Mouse (Mus musculus) heart, embryonic 12.5 days (tissue): ENCODE measurements at regions not wholly inside any gene's neighbourhood (a gene's known extent, or its start where the extent isn't known, plus 50 kb on each side); places are given as distances from the start of the nearest gene placed in this dataset.

Source experiments
- ATAC-seq: fragments of 200-750 bp; cut with Nextera tagmentation; 2 replicates; pipeline ENCODE4 v1.8.0; 2017; ENCODE audit warnings: moderate TSS enrichment, moderate library complexity; ENCODE audit not compliant: insufficient number of reproducible peaks, low FRiP score
- H3K27ac ChIP-seq: fragments of 300-500 bp; sonication (generic); 2 replicates; pipeline ENCODE4 v1.5.1; 2016; ENCODE audit warnings: mild to moderate bottlenecking, moderate library complexity; ENCODE audit not compliant: poor library complexity, severe bottlenecking
- H3K27me3 ChIP-seq: fragments of 300-500 bp; sonication (generic); replicated peaks from 2 replicates; pipeline ENCODE4 v1.6.1; 2016; ENCODE audit warnings: mild to moderate bottlenecking, moderate library complexity
- H3K36me3 ChIP-seq: fragments of 300-500 bp; sonication (generic); 2 replicates; pipeline ENCODE4 v1.6.1; 2016; ENCODE audit warnings: mild to moderate bottlenecking, moderate library complexity
- H3K4me1 ChIP-seq: fragments of 300-500 bp; sonication (generic); replicated peaks from 2 replicates; pipeline ENCODE4 v1.6.1; 2016; ENCODE audit warnings: mild to moderate bottlenecking
- H3K4me2 ChIP-seq: fragments of 300-500 bp; sonication (generic); 2 replicates; pipeline ENCODE4 v1.6.1; 2016; ENCODE audit warnings: mild to moderate bottlenecking, moderate library complexity
- H3K4me3 ChIP-seq: fragments of 300-500 bp; sonication (generic); 2 replicates; pipeline ENCODE4 v1.5.1; 2016; ENCODE audit warnings: mild to moderate bottlenecking
- H3K9ac ChIP-seq: fragments of 300-500 bp; sonication (generic); 2 replicates; pipeline ENCODE4 v1.6.1; 2016; ENCODE audit warnings: mild to moderate bottlenecking, moderate library complexity
- H3K9me3 ChIP-seq: fragments of 300-500 bp; sonication (generic); replicated peaks from 2 replicates; pipeline ENCODE4 v1.6.1; 2016; ENCODE audit warnings: mild to moderate bottlenecking, moderate library complexity
- WGBS: fragments of 180-500 bp; shearing (Covaris S2); methylation state at CpG from one replicate; pipeline ENCODE4 v1.1.7; 2016; 5-methylcytosine and 5-hydroxymethylcytosine counted together

GRCm38 (mm10) chr14:120661111-120661510 lies 182.9 kb downstream of the Rap2a start:
- 55% methylated on average over 5 of the region's 5 CpGs for WGBS
- no peak overlapping the region for H3K27ac ChIP-seq
- H3K36me3 ChIP-seq, result no peaks in the 10 kb centered on the region
- H3K9ac ChIP-seq, result no peak overlapping the region
- H3K9me3 ChIP-seq, result no peaks in the 10 kb centered on the region
- no peak overlapping the region for H3K4me3 ChIP-seq
- H3K4me2 ChIP-seq, result no peak overlapping the region
- peaks cover 4% of the 10 kb centered on the region; the same call in 1 of the 2 replicates for H3K4me1 ChIP-seq
- no peaks in the 10 kb centered on the region for H3K27me3 ChIP-seq
- ATAC-seq, result no peak

GRCm38 (mm10) chr14:120669665-120670064 lies 191.4 kb downstream of the Rap2a start:
- H3K27ac ChIP-seq, result no peak overlapping the region
- ATAC-seq, result no peak
- no peaks in the 10 kb centered on the region for H3K4me1 ChIP-seq
- H3K4me2 ChIP-seq, result no peak overlapping the region
- WGBS, result 62% methylated on average over 5 of the region's 5 CpGs
- H3K9ac ChIP-seq, result no peak overlapping the region
- no peaks in the 10 kb centered on the region for H3K27me3 ChIP-seq
- no peak overlapping the region for H3K4me3 ChIP-seq
- H3K36me3 ChIP-seq, result no peaks in the 10 kb centered on the region
- no peaks in the 10 kb centered on the region for H3K9me3 ChIP-seq

GRCm38 (mm10) chr14:120675752-120676151 lies 197.5 kb downstream of the Rap2a start:
- Histone ChIP-seq H3K9me3 (no peaks in the 10 kb centered on the region), H3K4me2 (no peak overlapping the region), H3K27ac (no peak overlapping the region), H3K4me3 (no peak overlapping the region), H3K4me1 (peaks cover 6% of the 10 kb centered on the region), H3K9ac (no peak overlapping the region), H3K36me3 (no peaks in the 10 kb centered on the region), H3K27me3 (no peaks in the 10 kb centered on the region)
- ATAC-seq, result no peak
- WGBS, result 71% methylated on average over 2 of the region's 2 CpGs

GRCm38 (mm10) chr14:120678533-120678932 lies 200.3 kb downstream of the Rap2a start:
- H3K9ac ChIP-seq, result no peak overlapping the region
- peaks cover 6% of the 10 kb centered on the region for H3K4me1 ChIP-seq
- H3K36me3 ChIP-seq, result no peaks in the 10 kb centered on the region
- no peaks in the 10 kb centered on the region for H3K27me3 ChIP-seq
- H3K4me2 ChIP-seq, result no peak overlapping the region
- H3K4me3 ChIP-seq, result no peak overlapping the region
- WGBS, result 63% methylated on average over 9 of the region's 9 CpGs
- no peak for ATAC-seq
- H3K9me3 ChIP-seq, result no peaks in the 10 kb centered on the region
- H3K27ac ChIP-seq, result no peak overlapping the region

GRCm38 (mm10) chr14:120679072-120679471 lies 200.8 kb downstream of the Rap2a start:
- no peak for ATAC-seq
- H3K4me3 ChIP-seq, result no peak overlapping the region
- no peak overlapping the region for H3K4me2 ChIP-seq
- H3K27ac ChIP-seq, result no peak overlapping the region
- no peaks in the 10 kb centered on the region for H3K36me3 ChIP-seq
- H3K9me3 ChIP-seq, result no peaks in the 10 kb centered on the region
- H3K27me3 ChIP-seq, result no peaks in the 10 kb centered on the region
- H3K9ac ChIP-seq, result no peak overlapping the region
- H3K4me1 ChIP-seq, result peaks cover 6% of the 10 kb centered on the region
- WGBS, result 75% methylated on average over 2 of the region's 2 CpGs

GRCm38 (mm10) chr14:120680272-120680671 lies 202.0 kb downstream of the Rap2a start:
- H3K9me3 ChIP-seq, result no peaks in the 10 kb centered on the region
- H3K27ac ChIP-seq, result no peak overlapping the region
- no peak overlapping the region for H3K4me2 ChIP-seq
- H3K36me3 ChIP-seq, result no peaks in the 10 kb centered on the region
- H3K4me3 ChIP-seq, result no peak overlapping the region
- no peak overlapping the region for H3K9ac ChIP-seq
- 90% methylated on average over 2 of the region's 2 CpGs for WGBS
- H3K27me3 ChIP-seq, result no peaks in the 10 kb centered on the region
- peaks cover 6% of the 10 kb centered on the region for H3K4me1 ChIP-seq
- ATAC-seq, result no peak

- no peak overlapping the region for H3K4me3 ChIP-seq
- WGBS, result 69% methylated on average over 4 of the region's 4 CpGs
- no peaks in the 10 kb centered on the region for H3K36me3 ChIP-seq
- no peaks in the 10 kb centered on the region for H3K27me3 ChIP-seq
- H3K4me2 ChIP-seq, result no peak overlapping the region
- H3K9ac ChIP-seq, result no peak overlapping the region
- ATAC-seq, result no peak
- no peaks in the 10 kb centered on the region for H3K9me3 ChIP-seq
- no peaks in the 10 kb centered on the region for H3K4me1 ChIP-seq
- H3K27ac ChIP-seq, result no peak overlapping the region
Observed at GRCm38 (mm10) chr14:120685263-120685662, 207.0 kb downstream of the Rap2a start.

GRCm38 (mm10) chr14:120685877-120686276 lies 207.6 kb downstream of the Rap2a start:
- no peaks in the 10 kb centered on the region for H3K4me1 ChIP-seq
- no peak overlapping the region for H3K27ac ChIP-seq
- H3K9ac ChIP-seq, result no peak overlapping the region
- H3K27me3 ChIP-seq, result no peaks in the 10 kb centered on the region
- no peaks in the 10 kb centered on the region for H3K36me3 ChIP-seq
- H3K4me2 ChIP-seq, result no peak overlapping the region
- WGBS, result 75% methylated on average over 7 of the region's 7 CpGs
- H3K9me3 ChIP-seq, result no peaks in the 10 kb centered on the region
- ATAC-seq, result no peak
- no peak overlapping the region for H3K4me3 ChIP-seq

GRCm38 (mm10) chr14:120686751-120687150 lies 208.5 kb downstream of the Rap2a start:
- H3K27ac ChIP-seq, result no peak overlapping the region
- no peaks in the 10 kb centered on the region for H3K9me3 ChIP-seq
- no peak overlapping the region for H3K4me2 ChIP-seq
- H3K36me3 ChIP-seq, result no peaks in the 10 kb centered on the region
- no peak overlapping the region for H3K9ac ChIP-seq
- no peak for ATAC-seq
- no peaks in the 10 kb centered on the region for H3K27me3 ChIP-seq
- H3K4me1 ChIP-seq, result no peaks in the 10 kb centered on the region
- WGBS, result 71% methylated on average over 4 of the region's 4 CpGs
- H3K4me3 ChIP-seq, result no peak overlapping the region

GRCm38 (mm10) chr14:120699378-120699777 lies 211.6 kb upstream of the Ipo5 start:
- Histone ChIP-seq H3K27me3 (no peaks in the 10 kb centered on the region), H3K4me3 (no peak overlapping the region), H3K9ac (no peak overlapping the region), H3K9me3 (no peaks in the 10 kb centered on the region), H3K4me2 (no peak overlapping the region), H3K36me3 (no peaks in the 10 kb centered on the region), H3K4me1 (no peaks in the 10 kb centered on the region), H3K27ac (no peak overlapping the region)
- WGBS, result 68% methylated on average over 4 of the region's 4 CpGs
- no peak for ATAC-seq

GRCm38 (mm10) chr14:120705301-120705801 lies 205.7 kb upstream of the Ipo5 start:
- H3K9me3 ChIP-seq, result no peaks in the 10 kb centered on the region
- no peak for ATAC-seq
- 66% methylated on average over 4 of the region's 4 CpGs for WGBS
- no peaks in the 10 kb centered on the region for H3K27me3 ChIP-seq
- H3K4me1 ChIP-seq, result no peaks in the 10 kb centered on the region
- no peak overlapping the region for H3K27ac ChIP-seq
- no peak overlapping the region for H3K4me2 ChIP-seq
- H3K36me3 ChIP-seq, result no peaks in the 10 kb centered on the region
- no peak overlapping the region for H3K4me3 ChIP-seq
- no peak overlapping the region for H3K9ac ChIP-seq

- no peaks in the 10 kb centered on the region for H3K36me3 ChIP-seq
- H3K4me3 ChIP-seq, result no peak overlapping the region
- no peaks in the 10 kb centered on the region for H3K27me3 ChIP-seq
- no peak for ATAC-seq
- WGBS, result 76% methylated on average over 4 of the region's 4 CpGs
- no peak overlapping the region for H3K4me2 ChIP-seq
- no peaks in the 10 kb centered on the region for H3K4me1 ChIP-seq
- no peaks in the 10 kb centered on the region for H3K9me3 ChIP-seq
- H3K9ac ChIP-seq, result no peak overlapping the region
- no peak overlapping the region for H3K27ac ChIP-seq
Observed at GRCm38 (mm10) chr14:120710782-120711181, 200.2 kb upstream of the Ipo5 start.
